In the genomic region with DNA sequence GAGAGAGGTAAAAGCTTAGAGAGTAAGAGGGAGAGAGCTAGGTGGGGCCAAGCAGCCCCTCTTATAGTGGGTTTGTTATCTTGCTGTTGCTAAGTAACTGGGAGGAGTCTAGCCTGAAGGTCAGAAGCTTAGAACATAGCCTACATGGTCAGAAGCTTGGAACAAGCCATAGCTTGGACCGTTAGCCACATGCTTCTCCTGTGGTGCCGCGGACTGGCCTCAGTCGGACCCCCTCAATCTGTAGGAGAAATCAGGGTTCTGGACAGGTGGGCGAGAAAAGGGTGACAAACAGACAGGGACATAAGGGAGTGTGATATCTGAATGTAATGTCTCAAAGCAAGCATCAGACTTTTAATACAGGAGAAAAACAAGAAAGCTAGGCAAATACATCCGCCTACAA, we compare ENCODE assay signal across 25 mouse cellular contexts.
"Had no signal": no experiment of that assay in that cellular context is flagged by ENCODE, and none has a peak within 500 bp of the region (broad histone marks: within the 10 kb centered on the region; RNA-seq: fewer than 3 reads in every experiment).

No protein-coding gene starts in this region.

- H3K4me3 ChIP-seq: gastrocnemius, adult 2 months; heart, adult 2 months; heart, embryonic 12.5 days; hindbrain, embryonic 10.5 days; hindbrain, embryonic 12.5 days; layer of hippocampus, adult 2 months; left cerebral cortex, adult 2 months; limb, embryonic 10.5 days; limb, embryonic 12.5 days; liver, embryonic 13.5 days; liver, embryonic 15.5 days had no signal

- H3K27me3 ChIP-seq: heart, embryonic 12.5 days; hindbrain, embryonic 12.5 days; limb, embryonic 12.5 days; liver, embryonic 13.5 days; liver, embryonic 15.5 days had no signal

- H3K36me3 ChIP-seq: heart, embryonic 12.5 days; hindbrain, embryonic 10.5 days; hindbrain, embryonic 12.5 days; limb, embryonic 10.5 days; limb, embryonic 12.5 days; liver, embryonic 13.5 days; liver, embryonic 15.5 days had no signal

- H3K9ac ChIP-seq: heart, embryonic 12.5 days; hindbrain, embryonic 12.5 days; hindbrain, embryonic 14.5 days; limb, embryonic 12.5 days; liver, embryonic 13.5 days; liver, embryonic 15.5 days had no signal

- H3K27ac ChIP-seq: gastrocnemius, adult 2 months; heart, adult 2 months; hindbrain, embryonic 10.5 days; hindbrain, embryonic 12.5 days; hindbrain, embryonic 14.5 days; layer of hippocampus, adult 2 months; left cerebral cortex, adult 2 months; limb, embryonic 10.5 days; limb, embryonic 12.5 days; liver, embryonic 13.5 days; liver, embryonic 15.5 days had no signal

- H3K9me3 ChIP-seq: heart, embryonic 12.5 days; hindbrain, embryonic 10.5 days; hindbrain, embryonic 12.5 days; limb, embryonic 10.5 days; limb, embryonic 12.5 days; liver, embryonic 13.5 days; liver, embryonic 15.5 days had no signal

- H3K4me2 ChIP-seq: heart, embryonic 12.5 days; hindbrain, embryonic 12.5 days; hindbrain, embryonic 14.5 days; limb, embryonic 12.5 days; liver, embryonic 13.5 days; liver, embryonic 15.5 days had no signal

- ATAC-seq: hindbrain, embryonic 16.5 days; inflammation-experienced regulatory T-cells, adult 6 months; intestine, postnatal 0 days had no signal

- H3K4me1 ChIP-seq: hindbrain, embryonic 10.5 days; hindbrain, embryonic 12.5 days; limb, embryonic 10.5 days; limb, embryonic 12.5 days; liver, embryonic 15.5 days had no signal

- DNase-seq: gastrocnemius, adult 2 months; gastrocnemius, postnatal 10 days; gastrocnemius, postnatal 25 days; heart, adult 2 months; heart, postnatal 10 days; heart, postnatal 4 days; kidney, adult 18-20 months; kidney, adult 8-10 months; kidney, postnatal 10 days; kidney, postnatal 25 days; kidney, postnatal 4 days; liver; liver, embryonic 13.5 days had no signal
